ENCODE assay signal across 9 mouse cellular contexts in the genomic region with DNA sequence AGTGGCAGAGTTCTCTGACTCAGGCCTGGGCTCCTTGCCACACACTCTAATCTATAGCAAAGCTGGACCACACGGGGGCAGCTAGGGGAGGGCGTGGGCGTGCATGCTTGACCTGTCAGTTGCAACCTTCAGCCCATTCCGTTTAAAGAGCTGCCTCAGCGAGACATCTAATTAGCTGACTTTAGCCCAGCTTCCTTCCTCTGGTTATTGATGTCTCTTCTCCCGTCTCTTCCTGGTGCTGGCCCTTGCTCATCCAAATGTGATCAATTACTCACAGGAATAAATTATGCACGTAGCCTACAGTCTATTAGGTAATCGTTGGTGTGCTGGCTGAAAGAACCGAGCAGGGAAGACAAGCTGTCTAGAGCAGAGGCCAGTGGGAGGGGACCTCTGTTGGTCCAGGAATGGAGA.
A peak's percentile ranks its signal among the peaks of the same experiment; 100 is the strongest.
DNase-seq lines count a peak whose midpoint lies in the region; ATAC-seq lines count a peak whose summit lies in the region.
"Had no signal": no experiment of that assay in that cellular context is flagged by ENCODE, and none has a peak within 500 bp of the region (broad histone marks: within the 10 kb centered on the region; RNA-seq: fewer than 3 reads in every experiment).

No protein-coding gene starts in this region.

- ATAC-seq in megakaryocyte-erythroid progenitor cell, adult 5-6 weeks (replicated peaks; ENCODE audit: low FRiP score, low TSS enrichment, poor library complexity, severe bottlenecking) = no peak
- ATAC-seq in activated CD4-positive, CD25-positive, alpha-beta regulatory T cell, adult 4 months = no peak

- no peaks in the 10 kb centered on the region for H3K9me3 ChIP-seq in heart, embryonic 10.5 days
- H3K9me3 ChIP-seq: neural tube, embryonic 12.5 days had no signal

- WGBS in heart, embryonic 10.5 days = 23% methylated on average over 9 of the region's 9 CpGs

- peaks cover 66% of the 10 kb centered on the region for H3K27me3 ChIP-seq in heart, embryonic 10.5 days (ENCODE audit: insufficient read depth, poor library complexity, severe bottlenecking)

- no peaks in the 10 kb centered on the region for H3K36me3 ChIP-seq in heart, embryonic 10.5 days
- H3K36me3 ChIP-seq: neural tube, embryonic 12.5 days had no signal

- H3K4me1 ChIP-seq in heart, embryonic 10.5 days = peaks cover 14% of the 10 kb centered on the region; the same call in 1 of the 2 replicates
- H3K4me1 ChIP-seq: neural tube, embryonic 12.5 days had no signal

- no peak overlapping the region for H3K27ac ChIP-seq in heart, embryonic 10.5 days
- H3K27ac ChIP-seq: neural tube, embryonic 12.5 days had no signal

- DNase-seq in heart, postnatal 4 days = peak; percentile 55
- DNase-seq in heart, embryonic 10.5 days (ENCODE audit: low spot score) = no peak
- peak; percentile 24 for DNase-seq in 3134 (ENCODE audit: extremely low read depth, insufficient read length, low spot score)
- peak; percentile 53 to 56 for DNase-seq in adrenal gland, adult 18-20 months (ENCODE audit: low spot score in 2 of 2)
- peak; percentile 65 to 76 for DNase-seq in kidney, postnatal 4 days
- no peak for DNase-seq in right cerebral cortex, adult 2 months (ENCODE audit: low spot score in 2 of 2)

- H3K4me3 ChIP-seq in heart, embryonic 10.5 days = no peak overlapping the region
- H3K4me3 ChIP-seq: neural tube, embryonic 12.5 days had no signal

Comparison
In these comparisons a context has a peak if more than half of its experiments do, and no peak if none do; other contexts are left out.
1. DNase-seq: peak in heart, postnatal 4 days (single experiment), 3134 (single experiment), adrenal gland, adult 18-20 months (2 of 2) and kidney, postnatal 4 days (2 of 2); none in heart, embryonic 10.5 days (single experiment) and right cerebral cortex, adult 2 months (0 of 2).